Mouse (Mus musculus) liver, embryonic 12.5 days (tissue): ENCODE data around the gene Gm9945. TPM values are rescaled to one million over a fixed set of nuclear protein-coding genes. Genes with fewer than 3 reads are reported as not detected.

Experiments used
- ATAC-seq: fragments of 200-750 bp; cut with Nextera tagmentation; 2 replicates; pipeline ENCODE4 v1.8.0; 2017; ENCODE audit warnings: moderate number of reproducible peaks, mild to moderate bottlenecking, moderate library complexity
- H3K27ac ChIP-seq: fragments of 300-500 bp; sonication (generic); 2 replicates; pipeline ENCODE4 v1.5.1; 2016; ENCODE audit warnings: mild to moderate bottlenecking
- H3K27me3 ChIP-seq: fragments of 300-500 bp; sonication (generic); replicated peaks from 2 replicates; pipeline ENCODE4 v1.6.1; 2016; ENCODE audit warnings: mild to moderate bottlenecking, moderate library complexity
- H3K36me3 ChIP-seq: fragments of 300-500 bp; sonication (generic); 2 replicates; pipeline ENCODE4 v1.6.1; 2016; ENCODE audit warnings: mild to moderate bottlenecking, moderate library complexity
- H3K4me1 ChIP-seq: fragments of 300-500 bp; sonication (generic); 2 replicates; pipeline ENCODE4 v1.6.1; 2016
- H3K4me2 ChIP-seq: fragments of 300-500 bp; sonication (generic); 2 replicates; pipeline ENCODE4 v1.6.1; 2016; ENCODE audit warnings: mild to moderate bottlenecking, moderate library complexity
- H3K4me3 ChIP-seq: fragments of 300-500 bp; sonication (generic); 2 replicates; pipeline ENCODE4 v1.5.1; 2016; ENCODE audit warnings: mild to moderate bottlenecking, moderate library complexity
- H3K9ac ChIP-seq: fragments of 300-500 bp; sonication (generic); 2 replicates; pipeline ENCODE4 v1.6.1; 2016; ENCODE audit warnings: mild to moderate bottlenecking, moderate library complexity
- H3K9me3 ChIP-seq: fragments of 300-500 bp; sonication (generic); replicated peaks from 2 replicates; pipeline ENCODE4 v1.6.1; 2016; ENCODE audit warnings: mild to moderate bottlenecking, moderate library complexity
- WGBS: fragments of 180-500 bp; shearing (Covaris S2); methylation state at CpG from one replicate; pipeline ENCODE4 v1.1.7; 2016; ENCODE audit not compliant: insufficient replicate concordance; 5-methylcytosine and 5-hydroxymethylcytosine counted together
- polyA plus RNA-seq: library from polyadenylated mRNA; unstranded; fragments of >200 nt; fragmentation: Nextera tagmentation; extraction: Ambion mirVana; gene quantifications from 2 replicates; pipeline ENCODE4 v1.2.1, GENCODE M21; 2016

Gene Gm9945
- polyA plus RNA-seq, 1 experiment from 2014 or later = 0.48 TPM

DNA sequence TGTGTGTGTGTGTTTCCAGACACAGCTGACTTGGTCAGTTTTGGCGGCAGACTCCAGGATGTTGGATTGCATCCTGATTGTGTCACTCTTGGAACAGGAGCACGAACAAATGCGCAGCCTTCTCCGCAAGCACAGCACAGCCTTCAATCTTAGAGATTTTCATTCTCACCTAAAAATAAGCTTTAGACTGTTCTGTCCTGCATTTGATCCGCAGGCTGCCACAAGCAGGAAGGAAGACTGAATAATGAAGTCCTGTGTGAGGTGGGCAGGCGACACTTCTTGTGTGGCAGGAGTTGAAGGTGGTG lies 49.2 kb downstream of the Gm9945 start:
- H3K36me3 ChIP-seq = peaks cover 57% of the 10 kb centered on the region
- no peak for ATAC-seq
- H3K27ac ChIP-seq = no peak overlapping the region
- peaks cover 77% of the 10 kb centered on the region for H3K4me1 ChIP-seq
- no peak overlapping the region for H3K9ac ChIP-seq
- no peak overlapping the region for H3K4me2 ChIP-seq
- H3K4me3 ChIP-seq = no peak overlapping the region
- H3K9me3 ChIP-seq = no peaks in the 10 kb centered on the region
- 58% methylated on average over 6 of the region's 6 CpGs for WGBS
- H3K27me3 ChIP-seq = no peaks in the 10 kb centered on the region

DNA sequence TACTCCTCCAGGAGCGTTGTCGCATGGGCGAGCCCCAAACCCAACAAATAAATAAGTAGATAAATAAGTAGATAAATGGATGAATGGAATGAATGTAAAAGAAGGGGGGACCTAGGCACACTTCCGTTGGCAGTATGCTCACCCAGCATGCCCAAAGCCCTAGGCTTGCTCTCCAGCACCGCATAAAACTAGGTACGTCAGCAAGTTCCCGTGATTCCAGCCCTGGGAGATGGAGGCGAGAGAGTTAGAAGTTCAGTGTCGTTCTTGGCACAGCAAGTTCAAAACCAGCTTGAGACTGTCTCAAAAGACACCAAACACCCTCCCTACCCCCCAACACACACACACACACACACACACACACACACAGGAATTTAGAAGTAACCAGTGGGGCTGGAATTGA lies 50.0 kb downstream of the Gm9945 start:
- Histone ChIP-seq H3K4me3 (no peak overlapping the region), H3K36me3 (peaks cover 59% of the 10 kb centered on the region), H3K27me3 (no peaks in the 10 kb centered on the region), H3K4me1 (peaks cover 69% of the 10 kb centered on the region), H3K27ac (no peak overlapping the region), H3K9ac (no peak overlapping the region), H3K9me3 (no peaks in the 10 kb centered on the region), H3K4me2 (no peak overlapping the region)
- 85% methylated on average over 9 of the region's 9 CpGs for WGBS
- ATAC-seq = no peak

Other genes starting within 250 kb of the Gm9945 start
- gene Hspa4, start 179.7 kb upstream of the Gm9945 start, polyA plus RNA-seq = 101 and 103 TPM in 2 replicates
- 18.3 and 19.8 TPM in 2 replicates for gene Zcchc10, start 155.5 kb upstream of the Gm9945 start, polyA plus RNA-seq
- 18.8 and 19.8 TPM in 2 replicates for gene Aff4, start 129.3 kb upstream of the Gm9945 start, polyA plus RNA-seq
- 5.3 and 5.4 TPM in 2 replicates for gene Leap2, start 57.0 kb upstream of the Gm9945 start, polyA plus RNA-seq
- gene Uqcrq, start 49.3 kb upstream of the Gm9945 start, polyA plus RNA-seq = 641 and 664 TPM in 2 replicates
- gene Gdf9, start 49.1 kb upstream of the Gm9945 start, polyA plus RNA-seq = 0.21 and 0.33 TPM in 2 replicates
- gene Gm10447, start 23.1 kb upstream of the Gm9945 start, polyA plus RNA-seq = 0.05 and 0.10 TPM in 2 replicates
- gene Shroom1, start 23.0 kb upstream of the Gm9945 start, polyA plus RNA-seq = 1.9 and 2.0 TPM in 2 replicates
- not detected in 2 replicates for gene Gm9837, start 9.7 kb upstream of the Gm9945 start, polyA plus RNA-seq
- 9.8 and 10.1 TPM in 2 replicates for gene Sowaha, start 108 bp downstream of the Gm9945 start, polyA plus RNA-seq
- 33.5 and 34.3 TPM in 2 replicates for gene Sept8, start 39.1 kb downstream of the Gm9945 start, polyA plus RNA-seq
- 13.7 and 14.5 TPM in 2 replicates for gene Kif3a, start 87.2 kb downstream of the Gm9945 start, polyA plus RNA-seq
- gene Il4, start 138.5 kb downstream of the Gm9945 start, polyA plus RNA-seq = 0.81 TPM in 2 replicates
- gene Il13, start 154.5 kb downstream of the Gm9945 start, polyA plus RNA-seq = not detected in 2 replicates
- gene Rad50, start 227.2 kb downstream of the Gm9945 start, polyA plus RNA-seq = 25.6 TPM in 2 replicates
- not detected in 2 replicates for gene Il5, start 240.6 kb downstream of the Gm9945 start, polyA plus RNA-seq